Mouse (Mus musculus) thymus, adult 2 months (tissue): ENCODE measurements around the gene Trp53bp1. TPM values are rescaled to one million over a fixed set of nuclear protein-coding genes. Genes with fewer than 3 reads are reported as not detected.

ENCODE experiments used
- DNase-seq: peaks from one replicate; pipeline ENCODE4 v3.0.0; 2021
- H3K27ac ChIP-seq: fragments of 200-500 bp; 2 replicates; pipeline ENCODE4 v1.5.1; 2012; ENCODE audit warnings: low read length, control low read depth; ENCODE audit not compliant: control insufficient read depth, insufficient read depth
- H3K27me3 ChIP-seq: fragments of 200-500 bp; 2 replicates; pipeline ENCODE4 v1.6.1; 2012; ENCODE audit warnings: mild to moderate bottlenecking, low read length, moderate library complexity, mixed read lengths; ENCODE audit not compliant: control insufficient read depth, insufficient read depth
- H3K36me3 ChIP-seq: fragments of 200-500 bp; 2 replicates; pipeline ENCODE4 v1.6.1; 2012; ENCODE audit warnings: mild to moderate bottlenecking, low read length, moderate library complexity; ENCODE audit not compliant: control insufficient read depth, insufficient read depth
- H3K4me1 ChIP-seq: fragments of 200-500 bp; replicated peaks from 2 replicates; pipeline ENCODE4 v1.6.1; 2012; ENCODE audit warnings: low read length; ENCODE audit not compliant: control insufficient read depth, insufficient read depth
- H3K4me3 ChIP-seq: fragments of 200-500 bp; 2 replicates; pipeline ENCODE4 v1.5.1; 2012; ENCODE audit warnings: mild to moderate bottlenecking, low read length, control low read depth, moderate library complexity; ENCODE audit not compliant: control insufficient read depth, insufficient read depth
- CTCF ChIP-seq: fragments of 200-500 bp; IDR thresholded peaks from 2 replicates; pipeline ENCODE4 v1.5.1; 2012; ENCODE audit warnings: mild to moderate bottlenecking, control low read depth, low read length, moderate library complexity, borderline replicate concordance; ENCODE audit not compliant: control insufficient read depth, poor library complexity, insufficient read depth; ENCODE audit errors: extremely low read depth
- POLR2A ChIP-seq: fragments of 200-500 bp; IDR thresholded peaks from 2 replicates; pipeline ENCODE4 v1.6.1; 2012; ENCODE audit warnings: mild to moderate bottlenecking, low read length, control low read depth, moderate library complexity; ENCODE audit not compliant: control insufficient read depth, poor library complexity, insufficient read depth; ENCODE audit errors: extremely low read depth
- WGBS: fragments of 180-500 bp; shearing (Covaris S2); methylation state at CpG from one replicate; pipeline ENCODE4 v1.1.7; 2018; 5-methylcytosine and 5-hydroxymethylcytosine counted together
- polyA plus RNA-seq: library from polyadenylated mRNA; depleted of rRNA; stranded (reverse); fragments of >200 nt; gene quantifications from 2 replicates; pipeline ENCODE4 v1.2.3, GENCODE M21; 2012

Gene Trp53bp1
- polyA plus RNA-seq, 1 experiment = 39.5 TPM

GRCm38 (mm10) chr2:121249758-121250157 is 21.4 kb downstream of the Trp53bp1 start:
- WGBS = 99% methylated on average over 2 of the region's 2 CpGs
- H3K27ac ChIP-seq = no peak overlapping the region
- H3K27me3 ChIP-seq = no peaks in the 10 kb centered on the region
- TF ChIP-seq CTCF (no peak), POLR2A (no peak)
- peaks cover 51% of the 10 kb centered on the region for H3K36me3 ChIP-seq
- no peaks in the 10 kb centered on the region for H3K4me1 ChIP-seq
- H3K4me3 ChIP-seq = no peak overlapping the region
- DNase-seq = no peak

- H3K36me3 ChIP-seq = peaks cover 29% of the 10 kb centered on the region
- no peak for DNase-seq
- H3K4me1 ChIP-seq = no peaks in the 10 kb centered on the region
- 94% methylated on average over 5 of the region's 5 CpGs for whole genome bisulfite sequencing
- no peaks in the 10 kb centered on the region for H3K27me3 ChIP-seq
- TF ChIP-seq POLR2A (no peak), CTCF (no peak)
- H3K27ac ChIP-seq = no peak overlapping the region
- H3K4me3 ChIP-seq = no peak overlapping the region
These were observed 27.1 kb downstream of the Trp53bp1 start for GRCm38 (mm10) chr2:121244099-121244498.

GRCm38 (mm10) chr2:121239426-121239825 is 31.8 kb downstream of the Trp53bp1 start:
- Histone ChIP-seq H3K4me1 (no peaks in the 10 kb centered on the region), H3K27me3 (no peaks in the 10 kb centered on the region), H3K36me3 (peaks cover 16% of the 10 kb centered on the region), H3K4me3 (no peak overlapping the region), H3K27ac (no peak overlapping the region)
- 94% methylated on average over 4 of the region's 4 CpGs for WGBS
- no peak for DNase-seq
- no peak for TF ChIP-seq POLR2A
- no peak for TF ChIP-seq CTCF

GRCm38 (mm10) chr2:121235460-121236072 is 35.6 kb downstream of the Trp53bp1 start:
- peaks cover 19% of the 10 kb centered on the region for H3K36me3 ChIP-seq
- no peak overlapping the region for H3K27ac ChIP-seq
- H3K4me3 ChIP-seq = no peak overlapping the region
- no peak for DNase-seq
- 95% methylated on average over 8 of the region's 8 CpGs for WGBS
- H3K27me3 ChIP-seq = no peaks in the 10 kb centered on the region
- no peaks in the 10 kb centered on the region for H3K4me1 ChIP-seq
- no peak for TF ChIP-seq CTCF
- no peak for TF ChIP-seq POLR2A

GRCm38 (mm10) chr2:121228135-121228534 is 43.1 kb downstream of the Trp53bp1 start:
- TF ChIP-seq CTCF (no peak), POLR2A (no peak)
- WGBS = over 99% methylated on average over 4 of the region's 4 CpGs

GRCm38 (mm10) chr2:121223010-121223409 is 48.2 kb downstream of the Trp53bp1 start:
- H3K36me3 ChIP-seq = peaks cover 18% of the 10 kb centered on the region

More at GRCm38 (mm10) chr2:121228135-121228534, 43.1 kb downstream of the Trp53bp1 start:
- Histone ChIP-seq H3K27me3 (no peaks in the 10 kb centered on the region), H3K4me1 (no peaks in the 10 kb centered on the region), H3K4me3 (no peak overlapping the region), H3K36me3 (peaks cover 18% of the 10 kb centered on the region), H3K27ac (no peak overlapping the region)
- DNase-seq = no peak

GRCm38 (mm10) chr2:121219994-121220393 is 51.2 kb downstream of the Trp53bp1 start:
- Histone ChIP-seq H3K4me1 (no peaks in the 10 kb centered on the region), H3K27ac (no peak overlapping the region), H3K36me3 (peaks cover 12% of the 10 kb centered on the region; the same call in 1 of the 2 replicates), H3K27me3 (no peaks in the 10 kb centered on the region), H3K4me3 (no peak overlapping the region)
- DNase-seq = no peak
- TF ChIP-seq CTCF (no peak), POLR2A (no peak)

More at GRCm38 (mm10) chr2:121223010-121223409, 48.2 kb downstream of the Trp53bp1 start:
- WGBS = 94% methylated on average over 2 of the region's 2 CpGs
- no peaks in the 10 kb centered on the region for H3K4me1 ChIP-seq
- TF ChIP-seq POLR2A (no peak), CTCF (no peak)
- no peaks in the 10 kb centered on the region for H3K27me3 ChIP-seq
- no peak overlapping the region for H3K4me3 ChIP-seq
- H3K27ac ChIP-seq = no peak overlapping the region
- no peak for DNase-seq
